Mouse (Mus musculus) cortical plate, adult 2 months (tissue): ENCODE results near the gene Ccnyl1.

Source experiments
- CTCF ChIP-seq: fragments of 200-500 bp; IDR thresholded peaks from 2 replicates; pipeline ENCODE4 v1.5.1; 2011; ENCODE audit warnings: mild to moderate bottlenecking, control low read depth, low read length; ENCODE audit not compliant: insufficient read depth; ENCODE audit errors: extremely low read depth
- POLR2A ChIP-seq: fragments of 200-500 bp; IDR thresholded peaks from 2 replicates; pipeline ENCODE4 v1.6.1; 2011; ENCODE audit warnings: mild to moderate bottlenecking, low read length, control low read depth; ENCODE audit not compliant: insufficient read depth; ENCODE audit errors: extremely low read depth

- TF ChIP-seq POLR2A (no peak), CTCF (no peak)
Measured at GRCm38 (mm10) chr1:64695156-64695555, 4.9 kb downstream of the Ccnyl1 start.
